ENCODE assay signal across 8 mouse cellular contexts in genomic region chr12:12261987-12262971, GRCm38 (mm10). TPM values are rescaled to one million over a fixed set of nuclear protein-coding genes. Genes with fewer than 3 reads are reported as not detected.
DNase-seq lines count a peak whose midpoint lies in the region; ATAC-seq and TF ChIP-seq lines count a peak whose summit lies in the region.

Gene Fam49a, plus strand, starts transcription at chr12:12262139.

- under 1% methylated on average over 45 of the region's 62 CpGs for WGBS in forebrain, embryonic 12.5 days
- 1% methylated on average over 53 of the region's 62 CpGs for WGBS in heart, embryonic 16.5 days
- WGBS in liver, embryonic 16.5 days (ENCODE audit: insufficient replicate concordance): under 1% methylated on average over 62 of the region's 62 CpGs
- WGBS in neural tube, embryonic 13.5 days: under 1% methylated on average over 51 of the region's 62 CpGs

- H3K9ac ChIP-seq in forebrain, embryonic 12.5 days: peak within 1 kb of the TSS; percentile 83
- peak within 1 kb of the TSS; percentile 92 for H3K9ac ChIP-seq in heart, embryonic 16.5 days (ENCODE audit: low read length)
- H3K9ac ChIP-seq in liver, embryonic 16.5 days (ENCODE audit: low read depth, low read length): peak within 1 kb of the TSS; percentile 53
- peak within 1 kb of the TSS; percentile 91 for H3K9ac ChIP-seq in neural tube, embryonic 13.5 days

- ATAC-seq in forebrain, embryonic 12.5 days (ENCODE audit: low FRiP score): peak; percentile 94
- ATAC-seq in heart, embryonic 16.5 days (replicated peaks; ENCODE audit: extremely low read depth, insufficient read depth, low FRiP score): peak; percentile 86
- ATAC-seq in liver, embryonic 16.5 days (ENCODE audit: low read depth): peak; percentile 76
- peak; percentile 86 for ATAC-seq in neural tube, embryonic 13.5 days (ENCODE audit: low read depth)

- no peaks in the 10 kb centered on the region for H3K9me3 ChIP-seq in forebrain, embryonic 12.5 days
- no peaks in the 10 kb centered on the region for H3K9me3 ChIP-seq in heart, embryonic 16.5 days (replicated peaks; ENCODE audit: control insufficient read depth, low read length)
- no peaks in the 10 kb centered on the region for H3K9me3 ChIP-seq in liver, embryonic 16.5 days (replicated peaks; ENCODE audit: control insufficient read depth, low read length)
- H3K9me3 ChIP-seq in neural tube, embryonic 13.5 days: no peaks in the 10 kb centered on the region

- H3K36me3 ChIP-seq in forebrain, embryonic 12.5 days (replicated peaks): no peaks in the 10 kb centered on the region
- H3K36me3 ChIP-seq in heart, embryonic 16.5 days (ENCODE audit: control insufficient read depth, insufficient read depth): no peaks in the 10 kb centered on the region
- no peaks in the 10 kb centered on the region for H3K36me3 ChIP-seq in liver, embryonic 16.5 days (ENCODE audit: control insufficient read depth, insufficient read depth)
- no peaks in the 10 kb centered on the region for H3K36me3 ChIP-seq in neural tube, embryonic 13.5 days
- H3K36me3 ChIP-seq in testis, adult 2 months (ENCODE audit: control insufficient read depth, insufficient read depth, low read length): no peaks in the 10 kb centered on the region

- no peak for TF ChIP-seq CTCF in brain, embryonic 14.5 days (IDR thresholded peaks at IDR 0.05; ENCODE audit: borderline replicate concordance, extremely low read depth, insufficient read depth, insufficient read length)
- TF ChIP-seq CTCF in testis, adult 2 months (IDR thresholded peaks at IDR 0.05; ENCODE audit: control insufficient read depth, insufficient read depth, insufficient replicate concordance, low read depth, low read length): no peak

- peak within 1 kb of the TSS; percentile 65 for H3K4me3 ChIP-seq in forebrain, embryonic 12.5 days (replicated peaks)
- H3K4me3 ChIP-seq in heart, embryonic 16.5 days (ENCODE audit: low read length): peak within 1 kb of the TSS; percentile 83
- H3K4me3 ChIP-seq in liver, embryonic 16.5 days (ENCODE audit: low read depth, low read length): peak within 1 kb of the TSS; percentile 60
- H3K4me3 ChIP-seq in neural tube, embryonic 13.5 days: peak within 1 kb of the TSS; percentile 76
- peak within 1 kb of the TSS; percentile 65 for H3K4me3 ChIP-seq in testis, adult 2 months (ENCODE audit: control insufficient read depth, low read depth, low read length)

- H3K4me1 ChIP-seq in forebrain, embryonic 12.5 days: peaks cover 24% of the 10 kb centered on the region
- H3K4me1 ChIP-seq in heart, embryonic 16.5 days (ENCODE audit: control insufficient read depth, insufficient read depth, low read length): peaks cover 43% of the 10 kb centered on the region
- H3K4me1 ChIP-seq in liver, embryonic 16.5 days (ENCODE audit: control insufficient read depth, low read depth, low read length): no peaks in the 10 kb centered on the region; the same call in 1 of the 2 replicates
- H3K4me1 ChIP-seq in neural tube, embryonic 13.5 days (replicated peaks): peaks cover 57% of the 10 kb centered on the region
- H3K4me1 ChIP-seq in testis, adult 2 months (ENCODE audit: control insufficient read depth, insufficient read depth, low read length): peaks cover 9% of the 10 kb centered on the region

- DNase-seq in CD4-positive helper T cell, adult 2 months (ENCODE audit: low read depth, low spot score): peak; percentile 64
- peak; percentile 88 for DNase-seq in brain, embryonic 14.5 days (ENCODE audit: low read depth)
- peak; percentile 85 for DNase-seq in kidney, postnatal 14 days

- H3K4me2 ChIP-seq in forebrain, embryonic 12.5 days: peak within 1 kb of the TSS; percentile 86
- peak within 1 kb of the TSS; percentile 93 for H3K4me2 ChIP-seq in heart, embryonic 16.5 days (ENCODE audit: low read depth, low read length)
- H3K4me2 ChIP-seq in liver, embryonic 16.5 days (ENCODE audit: low read depth, low read length): peak within 1 kb of the TSS; percentile 66
- peak within 1 kb of the TSS; percentile 82 for H3K4me2 ChIP-seq in neural tube, embryonic 13.5 days

- peak; percentile 89 for TF ChIP-seq POLR2A in brain, embryonic 14.5 days (IDR thresholded peaks at IDR 0.05; ENCODE audit: borderline replicate concordance, extremely low read depth, insufficient read depth, insufficient read length, poor library complexity, severe bottlenecking)
- TF ChIP-seq POLR2A in testis, adult 2 months (IDR thresholded peaks at IDR 0.05; ENCODE audit: control insufficient read depth, low read depth, low read length): peak; percentile 41; the same call in 1 of the 2 replicates

- H3K27me3 ChIP-seq in forebrain, embryonic 12.5 days: no peaks in the 10 kb centered on the region; the same call in 1 of the 2 replicates
- no peaks in the 10 kb centered on the region for H3K27me3 ChIP-seq in heart, embryonic 16.5 days (ENCODE audit: control insufficient read depth, insufficient read depth, low read length)
- H3K27me3 ChIP-seq in liver, embryonic 16.5 days (ENCODE audit: control insufficient read depth, insufficient read depth, low read depth, low read length): peaks cover 9% of the 10 kb centered on the region
- H3K27me3 ChIP-seq in neural tube, embryonic 13.5 days: no peaks in the 10 kb centered on the region
- no peaks in the 10 kb centered on the region for H3K27me3 ChIP-seq in testis, adult 2 months (ENCODE audit: control insufficient read depth, insufficient read depth, low read length)

- 0 out of 2 replicates have a peak within 1 kb of the TSS, but pooled peaks have one; percentile 68 for H3K27ac ChIP-seq in forebrain, embryonic 12.5 days
- H3K27ac ChIP-seq in heart, embryonic 16.5 days (ENCODE audit: low read length): peak within 1 kb of the TSS; percentile 82
- H3K27ac ChIP-seq in liver, embryonic 16.5 days (ENCODE audit: low read length): no peak within 1 kb of the TSS
- peak within 1 kb of the TSS; percentile 82 for H3K27ac ChIP-seq in neural tube, embryonic 13.5 days (replicated peaks)
- 0 out of 2 replicates have a peak within 1 kb of the TSS, but pooled peaks have one; percentile 24 for H3K27ac ChIP-seq in testis, adult 2 months (ENCODE audit: control insufficient read depth, insufficient read depth, low read depth, low read length)

RNA-seq across cellular contexts. Expression of gene Fam49a, which starts in this region (rescaled TPM):
- polyA plus RNA-seq in brain, embryonic 14.5 days (2012; rRNA removed): 24.6 and 28.4 TPM in 2 replicates
- polyA plus RNA-seq in forebrain, embryonic 12.5 days (2016; fragmentation: Nextera tagmentation; extraction: Ambion mirVana): 20.4 and 21.1 TPM in 2 replicates
- 22.3 and 22.4 TPM in 2 replicates for polyA plus RNA-seq in heart, embryonic 16.5 days (2015; fragmentation: Nextera tagmentation; extraction: Ambion mirVana)
- polyA plus RNA-seq in liver, embryonic 16.5 days (2015; fragmentation: Nextera tagmentation; extraction: Ambion mirVana): 2.7 and 2.8 TPM in 2 replicates
- 34.1 and 42.6 TPM in 2 replicates for polyA plus RNA-seq in neural tube, embryonic 13.5 days (2015; fragmentation: Nextera tagmentation; extraction: Ambion mirVana)
- 0.38 TPM in 2 replicates for polyA plus RNA-seq in testis, adult 2 months (2012; rRNA removed)
